Comparison of ENCODE assay signal across 23 mouse cellular contexts in the genomic region with DNA sequence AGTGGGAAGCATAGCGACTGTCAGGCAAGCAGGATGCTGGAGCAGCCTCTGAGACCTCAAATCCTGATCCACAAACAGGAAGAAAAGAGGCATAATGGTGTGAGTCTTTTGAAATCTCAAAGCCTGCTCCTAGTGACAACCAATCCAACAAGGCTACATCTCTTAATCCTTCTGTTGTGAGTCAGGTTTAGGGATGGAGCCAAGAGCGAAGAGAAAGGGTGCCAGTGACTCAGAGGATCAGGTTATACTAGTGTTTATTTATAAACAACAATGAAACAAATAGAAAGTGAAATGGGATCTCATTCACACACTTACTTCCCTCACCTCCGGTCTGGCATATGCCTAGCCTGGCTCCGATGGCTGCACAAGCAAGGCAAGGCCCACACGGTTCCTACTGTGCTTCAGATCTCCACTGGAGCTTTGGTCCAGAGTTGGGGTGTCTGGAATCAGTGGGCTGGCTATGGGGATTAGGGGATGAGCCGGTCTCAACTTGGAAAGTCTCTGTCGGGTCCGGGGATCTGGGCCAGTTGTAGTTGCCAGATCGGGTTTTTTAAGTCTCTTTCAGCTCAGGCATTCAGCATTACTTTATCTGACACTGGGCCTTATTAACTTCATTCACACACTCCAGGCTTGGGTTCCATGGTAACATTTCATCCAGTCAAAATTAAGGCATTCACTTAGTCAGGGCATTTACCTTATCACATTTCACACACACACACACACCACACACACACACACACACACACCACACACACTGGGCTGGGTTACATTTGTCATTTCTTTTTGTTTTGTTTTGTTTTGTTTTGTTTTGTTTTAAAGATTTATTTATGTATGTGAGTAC. TPM values are rescaled to one million over a fixed set of nuclear protein-coding genes. Genes with fewer than 3 reads are reported as not detected.
DNase-seq lines count a peak whose midpoint lies in the region; ATAC-seq lines count a peak whose summit lies in the region.
"Had no signal": no experiment of that assay in that cellular context is flagged by ENCODE, and none has a peak within 500 bp of the region (broad histone marks: within the 10 kb centered on the region; RNA-seq: fewer than 3 reads in every experiment).

No protein-coding gene starts in this region.

- H3K27ac ChIP-seq in forebrain, embryonic 13.5 days: no peak overlapping the region
- H3K27ac ChIP-seq in forebrain, embryonic 10.5 days: no peak overlapping the region
- H3K27ac ChIP-seq in midbrain, embryonic 14.5 days (replicated peaks; ENCODE audit: low read depth, low read length): no peak overlapping the region
- H3K27ac ChIP-seq: heart, embryonic 15.5 days; layer of hippocampus, adult 2 months; stomach, embryonic 15.5 days had no signal

- no peaks in the 10 kb centered on the region for H3K9me3 ChIP-seq in forebrain, embryonic 13.5 days (replicated peaks)
- H3K9me3 ChIP-seq in forebrain, embryonic 10.5 days: no peaks in the 10 kb centered on the region
- H3K9me3 ChIP-seq in midbrain, embryonic 14.5 days (ENCODE audit: control insufficient read depth, low read length): no peaks in the 10 kb centered on the region
- H3K9me3 ChIP-seq: heart, embryonic 15.5 days; stomach, embryonic 15.5 days had no signal

- peak; percentile 50; the same call in 1 of the 2 replicates for ATAC-seq in forebrain, embryonic 13.5 days
- ATAC-seq in midbrain, embryonic 14.5 days (ENCODE audit: low FRiP score, low TSS enrichment): no peak

- no peak overlapping the region for H3K4me3 ChIP-seq in forebrain, embryonic 13.5 days
- H3K4me3 ChIP-seq in forebrain, embryonic 10.5 days: no peak overlapping the region
- no peak overlapping the region for H3K4me3 ChIP-seq in midbrain, embryonic 14.5 days (replicated peaks; ENCODE audit: low read depth, low read length)
- H3K4me3 ChIP-seq: heart, embryonic 15.5 days; layer of hippocampus, adult 2 months; stomach, embryonic 15.5 days had no signal

- H3K36me3 ChIP-seq in forebrain, embryonic 13.5 days (ENCODE audit: poor library complexity, severe bottlenecking): no peaks in the 10 kb centered on the region
- H3K36me3 ChIP-seq in forebrain, embryonic 10.5 days (replicated peaks): no peaks in the 10 kb centered on the region
- no peaks in the 10 kb centered on the region for H3K36me3 ChIP-seq in midbrain, embryonic 14.5 days (ENCODE audit: control insufficient read depth, insufficient read depth, low read length)
- H3K36me3 ChIP-seq: heart, embryonic 15.5 days; stomach, embryonic 15.5 days had no signal

- H3K27me3 ChIP-seq in forebrain, embryonic 13.5 days: no peaks in the 10 kb centered on the region
- H3K27me3 ChIP-seq in forebrain, embryonic 10.5 days (ENCODE audit: poor library complexity, severe bottlenecking): no peaks in the 10 kb centered on the region
- H3K27me3 ChIP-seq in midbrain, embryonic 14.5 days (ENCODE audit: control insufficient read depth, insufficient read depth, low read length): no peaks in the 10 kb centered on the region
- H3K27me3 ChIP-seq: heart, embryonic 15.5 days; stomach, embryonic 15.5 days had no signal

- H3K4me2 ChIP-seq in forebrain, embryonic 13.5 days: no peak overlapping the region
- H3K4me2 ChIP-seq in midbrain, embryonic 14.5 days (ENCODE audit: low read length): no peak overlapping the region
- H3K4me2 ChIP-seq: heart, embryonic 15.5 days; stomach, embryonic 15.5 days had no signal

- WGBS in forebrain, embryonic 13.5 days: 55% methylated on average over 9 of the region's 9 CpGs
- WGBS in forebrain, embryonic 10.5 days: 68% methylated on average over 9 of the region's 9 CpGs
- WGBS in midbrain, embryonic 14.5 days: 35% methylated on average over 9 of the region's 9 CpGs

- H3K4me1 ChIP-seq in forebrain, embryonic 13.5 days: no peaks in the 10 kb centered on the region
- 0 out of 2 replicates have a peak, but pooled peaks cover 6% of the 10 kb centered on the region for H3K4me1 ChIP-seq in forebrain, embryonic 10.5 days
- no peaks in the 10 kb centered on the region for H3K4me1 ChIP-seq in midbrain, embryonic 14.5 days (ENCODE audit: control insufficient read depth, insufficient read depth, low read length)
- H3K4me1 ChIP-seq: heart, embryonic 15.5 days; stomach, embryonic 15.5 days had no signal

- no peak for DNase-seq in forebrain, embryonic 10.5 days (ENCODE audit: extremely low spot score, low spot score)
- peak; percentile 52 for DNase-seq in Muller cell, postnatal 12 days (ENCODE audit: inconsistent ontology term)
- DNase-seq in c-Kit-positive CD71-positive TER-119-positive erythroid progenitor cells, embryonic 14.5 days (ENCODE audit: low spot score): peak; percentile 18
- DNase-seq in midbrain, embryonic 14.5 days: peak; percentile 36
- no peak for DNase-seq in gastrocnemius, adult 18-20 months (ENCODE audit: low spot score)
- no peak for DNase-seq in thymus, adult 18-20 months
- DNase-seq in ovary, postnatal 10 days (ENCODE audit: low spot score): no peak
- DNase-seq: B cell, adult 2 months; cerebellum, postnatal 25 days; embryo, embryonic 11 days; gastrocnemius, postnatal 36 days; heart, postnatal 4 days; kidney, adult 8-10 months; kidney, postnatal 14 days; layer of hippocampus, postnatal 36 days; liver; lung, postnatal 10 days; right cerebral cortex, postnatal 14 days; thymus, adult 2 months had no signal

- H3K9ac ChIP-seq in forebrain, embryonic 13.5 days: no peak overlapping the region
- H3K9ac ChIP-seq in midbrain, embryonic 14.5 days (replicated peaks; ENCODE audit: low read length): no peak overlapping the region
- H3K9ac ChIP-seq: heart, embryonic 15.5 days; stomach, embryonic 15.5 days had no signal

RNA-seq across cellular contexts. Expression of gene Pnpla7, which starts 28.3 kb away (rescaled TPM):
- 2.4 and 3.5 TPM in 2 replicates for polyA plus RNA-seq in forebrain, embryonic 13.5 days (2015; fragmentation: Nextera tagmentation; extraction: Ambion mirVana)
- 4.5 and 5.3 TPM in 2 replicates for polyA plus RNA-seq in forebrain, embryonic 10.5 days (2016; fragmentation: Nextera tagmentation; extraction: Ambion mirVana)
- 2.3 and 4.4 TPM in 2 replicates for polyA plus RNA-seq in midbrain, embryonic 14.5 days (2014; fragmentation: Nextera tagmentation; extraction: Ambion mirVana)
- 10 to 100 TPM; 34.9 to 45.5 TPM for total RNA-seq in gastrocnemius, adult 18-20 months (2021)

RNA-seq across cellular contexts. Expression of gene Mrpl41, which starts 29.3 kb away (rescaled TPM):
- polyA plus RNA-seq in forebrain, embryonic 13.5 days (2015; fragmentation: Nextera tagmentation; extraction: Ambion mirVana): 163 and 175 TPM in 2 replicates
- 121 and 124 TPM in 2 replicates for polyA plus RNA-seq in forebrain, embryonic 10.5 days (2016; fragmentation: Nextera tagmentation; extraction: Ambion mirVana)
- polyA plus RNA-seq in midbrain, embryonic 14.5 days (2014; fragmentation: Nextera tagmentation; extraction: Ambion mirVana): 160 and 178 TPM in 2 replicates
- 10 to 100 TPM; 38.1 TPM for total RNA-seq in gastrocnemius, adult 18-20 months (2021)

RNA-seq across cellular contexts. Expression of gene Dph7, which starts 42.0 kb away (rescaled TPM):
- 35.5 and 38.8 TPM in 2 replicates for polyA plus RNA-seq in forebrain, embryonic 13.5 days (2015; fragmentation: Nextera tagmentation; extraction: Ambion mirVana)
- 35.1 and 35.2 TPM in 2 replicates for polyA plus RNA-seq in forebrain, embryonic 10.5 days (2016; fragmentation: Nextera tagmentation; extraction: Ambion mirVana)
- polyA plus RNA-seq in midbrain, embryonic 14.5 days (2014; fragmentation: Nextera tagmentation; extraction: Ambion mirVana): 36.1 and 37.9 TPM in 2 replicates
- 1 to 10 TPM; 2.7 to 3.8 TPM for total RNA-seq in gastrocnemius, adult 18-20 months (2021)

RNA-seq across cellular contexts. Expression of gene Nsmf, which starts 50.0 kb away (rescaled TPM):
- polyA plus RNA-seq in forebrain, embryonic 13.5 days (2015; fragmentation: Nextera tagmentation; extraction: Ambion mirVana): 125 and 129 TPM in 2 replicates
- 62.7 and 64.7 TPM in 2 replicates for polyA plus RNA-seq in forebrain, embryonic 10.5 days (2016; fragmentation: Nextera tagmentation; extraction: Ambion mirVana)
- polyA plus RNA-seq in midbrain, embryonic 14.5 days (2014; fragmentation: Nextera tagmentation; extraction: Ambion mirVana): 99.3 and 125 TPM in 2 replicates
- total RNA-seq in gastrocnemius, adult 18-20 months (2021): 10 to 100 TPM in 1 of 2 experiments, 1 to 10 TPM in 1; 8.8 to 10.5 TPM

RNA-seq across cellular contexts. Expression of gene Zmynd19, which starts 54.6 kb away (rescaled TPM):
- polyA plus RNA-seq in forebrain, embryonic 13.5 days (2015; fragmentation: Nextera tagmentation; extraction: Ambion mirVana): 10.2 and 12.1 TPM in 2 replicates
- polyA plus RNA-seq in forebrain, embryonic 10.5 days (2016; fragmentation: Nextera tagmentation; extraction: Ambion mirVana): 23.7 and 24.2 TPM in 2 replicates
- polyA plus RNA-seq in midbrain, embryonic 14.5 days (2014; fragmentation: Nextera tagmentation; extraction: Ambion mirVana): 20.9 and 31.4 TPM in 2 replicates
- total RNA-seq in gastrocnemius, adult 18-20 months (2021): 10 to 100 TPM; 18.3 to 20.3 TPM

Comparison
In these comparisons a context has a peak if more than half of its experiments do, and no peak if none do; other contexts are left out.
1. DNase-seq: peak in Muller cell, postnatal 12 days (single experiment), c-Kit-positive CD71-positive TER-119-positive erythroid progenitor cells, embryonic 14.5 days (single experiment) and midbrain, embryonic 14.5 days (single experiment); none in forebrain, embryonic 10.5 days (single experiment), gastrocnemius, adult 18-20 months (single experiment), thymus, adult 18-20 months (0 of 2) and ovary, postnatal 10 days (single experiment).